Mouse (Mus musculus) lung, postnatal 0 days (tissue): ENCODE data around the gene Mars.

Source experiments
- CTCF ChIP-seq: IDR thresholded peaks from 2 replicates; pipeline ENCODE4 v1.5.1; 2016; ENCODE audit warnings: antibody characterized with exemption, mild to moderate bottlenecking
- EP300 ChIP-seq: IDR thresholded peaks from 2 replicates; pipeline ENCODE4 v1.6.1; 2016; ENCODE audit warnings: antibody characterized with exemption, mild to moderate bottlenecking, control low read depth

DNA sequence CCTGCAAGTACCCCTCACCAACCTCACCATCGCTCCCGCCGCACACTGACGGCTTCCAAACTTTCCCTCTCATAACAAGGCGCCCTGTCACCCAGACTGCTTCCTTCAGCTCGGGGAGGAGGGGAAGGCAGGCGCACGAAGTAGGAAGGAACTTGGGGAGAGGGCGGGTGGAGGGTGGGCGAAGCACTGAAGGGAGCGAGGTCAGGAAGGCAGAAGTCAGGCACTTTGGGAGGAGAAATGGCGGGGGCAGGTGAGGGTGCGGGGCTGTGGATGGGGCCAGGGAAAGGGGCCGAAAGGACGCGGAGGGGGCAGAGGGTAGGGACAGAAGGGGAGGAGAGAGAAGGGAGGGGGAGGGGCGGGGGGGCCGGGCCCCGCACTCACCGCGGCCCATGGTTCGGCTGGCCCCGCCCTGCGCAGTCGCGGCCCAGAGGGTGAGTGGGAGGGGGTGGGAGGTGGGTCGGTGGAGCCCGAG, 23.2 kb downstream of the Mars start:
- TF ChIP-seq CTCF (no peak), EP300 (no peak)
